Mouse (Mus musculus): ENCODE data around the gene Acvr1b.

DNA sequence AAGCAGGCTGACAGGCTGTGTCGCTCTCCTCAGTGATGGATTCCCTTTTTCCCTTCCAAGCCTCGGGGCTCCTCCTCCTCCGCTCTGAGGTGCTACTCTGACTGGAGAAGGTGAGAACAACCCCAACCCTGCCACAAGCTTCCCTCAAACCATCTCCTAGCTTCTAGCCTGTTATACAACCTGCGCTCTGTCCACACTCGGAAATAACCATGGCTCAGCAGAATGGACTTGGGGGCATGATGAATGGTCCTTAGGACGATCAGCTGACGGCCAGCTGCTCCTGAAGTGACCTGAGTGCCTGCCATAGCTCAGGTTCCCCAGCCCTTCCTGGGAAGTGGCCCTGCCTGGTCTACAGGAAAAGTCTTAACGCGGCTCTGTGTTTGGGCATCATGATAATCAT is 68.0 kb downstream of the Acvr1b start:
- TF ChIP-seq POLR2A (IDR thresholded peaks at IDR 0.05; ENCODE audit: borderline replicate concordance, control insufficient read depth, low read depth, low read length) (no peak), CTCF (IDR thresholded peaks at IDR 0.05; ENCODE audit: control insufficient read depth, insufficient read depth, low read length) (no peak)

Data from bone marrow, adult 2 months (tissue).